Mouse (Mus musculus) lung, adult 2 months (tissue): ENCODE measurements around the gene Man1c1.

ENCODE experiments used
- CTCF ChIP-seq: fragments of 200-500 bp; IDR thresholded peaks from 2 replicates; pipeline ENCODE4 v1.5.1; 2011; ENCODE audit warnings: mild to moderate bottlenecking, low read length, control low read depth; ENCODE audit not compliant: insufficient read depth
- POLR2A ChIP-seq: fragments of 200-500 bp; IDR thresholded peaks from 2 replicates; pipeline ENCODE4 v1.6.1; 2011; ENCODE audit warnings: low read depth, mild to moderate bottlenecking, control low read depth, low read length, borderline replicate concordance; ENCODE audit errors: extremely low read depth

- no peak for TF ChIP-seq POLR2A
- TF ChIP-seq CTCF = no peak
Observed at GRCm38 (mm10) chr4:134592442-134592841, 111.6 kb downstream of the Man1c1 start.
